Mouse (Mus musculus): ENCODE measurements around the gene Adh1.

The Adh1 gene

DNA sequence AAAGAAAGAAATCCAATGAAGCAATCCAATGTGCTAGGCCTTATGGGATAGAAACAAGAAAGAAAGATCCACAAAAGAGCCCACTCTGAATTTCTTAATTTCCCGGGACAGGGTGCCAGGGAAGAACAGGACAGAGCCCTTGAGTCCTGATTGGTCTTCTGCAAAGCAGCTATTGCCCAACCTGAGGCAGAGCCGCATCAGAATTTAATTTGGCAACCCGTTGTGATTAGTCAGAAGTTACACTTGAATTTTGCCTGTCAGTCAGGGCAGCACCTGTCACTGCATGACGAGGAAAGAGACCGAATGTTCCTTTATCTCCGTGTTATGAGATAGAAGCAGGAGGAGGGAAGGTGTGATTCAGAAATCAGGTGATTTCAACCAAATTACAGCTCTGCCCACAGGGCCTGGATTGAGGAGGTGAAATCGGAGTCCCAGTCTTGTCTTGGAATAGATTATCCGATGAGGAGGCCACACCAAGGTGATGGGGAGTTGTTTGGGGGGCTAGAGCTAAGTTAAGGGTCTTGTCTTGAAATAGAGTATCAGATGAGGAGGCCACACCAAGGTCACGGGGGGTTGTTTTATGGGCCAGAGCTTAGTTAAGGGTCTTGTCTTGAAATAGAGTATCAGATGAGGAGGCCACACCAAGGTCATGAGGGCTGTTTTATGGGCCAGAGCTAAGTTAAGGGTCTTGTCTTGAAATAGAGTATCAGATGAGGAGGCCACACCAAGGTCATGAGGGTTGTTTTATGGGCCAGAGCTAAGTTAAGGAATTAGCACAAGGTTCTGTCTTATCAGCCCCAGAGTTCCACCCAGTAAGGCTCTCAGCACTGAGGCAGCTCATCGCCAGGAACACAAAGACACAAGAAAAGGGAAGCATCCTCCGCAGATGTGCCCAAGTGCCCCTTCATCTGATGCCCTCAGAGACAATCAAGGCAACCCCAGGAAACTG lies at the start of gene Adh1:
Gene Adh1, plus strand, starts transcription at position 271 of the 949 bp plus-strand sequence.
- TF ChIP-seq GATA4 (IDR thresholded peaks at IDR 0.05; ENCODE audit: insufficient replicate concordance, low read length): no peak; the same call in 1 of the 2 replicates

DNA sequence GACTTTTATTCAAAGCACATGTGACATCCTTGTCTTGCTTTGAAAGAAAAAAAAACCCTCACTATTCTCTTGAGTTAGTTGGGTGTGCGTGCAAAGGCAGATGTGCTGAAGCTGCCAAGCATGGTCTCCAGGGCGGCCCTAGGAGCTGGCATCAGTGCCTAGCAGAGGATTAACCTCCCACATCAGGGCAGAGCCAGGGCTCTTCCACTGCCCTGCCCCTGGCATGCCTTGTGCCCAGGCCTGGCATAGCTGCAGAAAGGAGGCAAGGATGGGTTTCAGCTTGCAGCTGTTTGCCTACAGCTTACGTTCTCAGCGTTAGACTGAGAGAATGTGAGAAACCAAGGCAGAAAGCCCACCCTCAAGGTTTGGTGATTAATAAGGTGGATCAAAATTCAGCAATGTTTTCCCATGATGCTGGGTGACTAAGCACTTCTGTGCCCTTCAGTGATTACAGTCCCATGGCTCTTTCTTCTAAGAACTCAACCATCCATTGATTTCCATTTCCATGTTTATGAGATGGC lies 48.3 kb upstream of the Adh1 start:
- TF ChIP-seq GATA4 (IDR thresholded peaks at IDR 0.05; ENCODE audit: insufficient replicate concordance, low read length): no peak

DNA sequence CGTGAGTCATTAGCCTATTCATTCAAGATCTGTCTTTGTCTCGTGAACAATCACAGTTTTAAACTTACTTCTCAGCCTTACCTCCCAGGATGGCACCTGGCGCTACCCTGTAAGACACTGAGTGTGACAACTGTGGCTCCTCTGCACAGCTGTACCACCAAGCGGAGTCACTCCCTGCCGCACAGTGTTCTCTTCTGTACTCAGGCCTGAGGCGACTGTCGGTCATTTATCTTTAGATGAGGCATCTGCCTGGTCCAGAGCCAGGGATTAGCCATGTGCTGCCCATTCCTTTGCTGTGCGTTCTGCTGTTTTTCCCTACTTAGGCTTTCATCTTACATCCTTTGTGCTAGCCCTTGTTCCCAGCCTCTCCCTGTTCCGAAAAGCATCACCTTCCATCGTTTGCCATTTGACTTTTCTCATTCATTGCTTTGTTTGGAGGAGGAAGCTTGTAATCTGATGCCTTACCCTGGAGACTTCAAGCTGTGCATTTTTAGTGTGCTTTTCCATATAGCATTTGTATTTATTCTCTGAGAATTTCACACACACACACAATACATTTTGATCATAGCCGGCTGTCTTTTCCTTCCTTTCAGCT lies 45.3 kb upstream of the Adh1 start:
- no peak for TF ChIP-seq GATA4 (IDR thresholded peaks at IDR 0.05; ENCODE audit: insufficient replicate concordance, low read length)

DNA sequence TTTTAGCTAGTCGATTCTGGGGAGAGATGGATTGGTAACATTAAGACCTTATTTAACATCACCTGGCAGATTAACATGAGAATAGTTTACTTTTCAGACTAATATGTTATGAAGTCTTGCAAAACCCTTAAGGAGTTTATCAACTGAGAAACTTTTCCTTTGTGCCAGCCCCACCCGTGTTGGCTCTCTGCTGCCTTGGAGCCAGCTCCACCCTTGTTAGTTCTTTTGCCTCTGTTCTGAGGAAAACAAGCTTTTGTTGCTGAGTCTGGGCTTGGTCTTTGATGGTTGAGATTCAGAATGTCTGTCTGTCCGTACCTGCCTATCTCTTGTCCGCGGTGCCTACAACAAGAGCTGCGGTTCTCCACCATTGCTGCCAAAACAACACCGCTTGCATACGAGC lies 44.7 kb upstream of the Adh1 start:
- TF ChIP-seq GATA4 (IDR thresholded peaks at IDR 0.05; ENCODE audit: insufficient replicate concordance, low read length): no peak

DNA sequence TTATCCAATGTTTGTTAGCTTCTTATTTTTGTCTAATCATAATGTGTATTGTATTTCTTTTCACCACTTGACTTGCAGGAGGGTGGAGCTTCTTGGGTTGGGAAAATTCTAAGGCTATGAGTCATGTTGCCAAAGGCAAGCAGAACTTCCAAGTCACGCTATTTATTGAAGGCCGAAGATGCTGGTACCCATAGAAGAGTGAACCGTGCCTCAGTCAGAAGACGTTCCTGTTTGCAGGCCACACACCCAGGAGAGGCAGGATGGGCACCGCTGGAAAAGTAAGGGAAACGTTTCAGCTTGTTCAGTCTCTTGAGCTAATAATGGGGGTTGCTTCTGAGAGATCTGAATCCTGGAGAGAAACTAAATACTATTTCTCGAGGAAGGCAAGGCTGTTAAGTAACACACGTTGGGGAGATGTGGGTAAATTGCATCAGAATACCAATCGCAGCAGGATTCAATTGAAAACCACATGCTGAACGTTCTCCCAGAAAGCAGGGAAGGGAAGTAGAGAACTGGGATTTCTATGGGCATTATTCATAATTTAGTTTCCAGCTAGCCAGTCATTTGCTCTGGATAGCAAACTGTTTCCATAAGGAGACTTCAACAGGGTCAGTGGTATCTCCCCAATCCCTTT lies 43.0 kb upstream of the Adh1 start, which contains the start of gene Adh7:
Gene Adh7, plus strand, starts transcription at position 130 of the 634 bp plus-strand sequence.
- no peak for TF ChIP-seq GATA4 (IDR thresholded peaks at IDR 0.05; ENCODE audit: insufficient replicate concordance, low read length)

DNA sequence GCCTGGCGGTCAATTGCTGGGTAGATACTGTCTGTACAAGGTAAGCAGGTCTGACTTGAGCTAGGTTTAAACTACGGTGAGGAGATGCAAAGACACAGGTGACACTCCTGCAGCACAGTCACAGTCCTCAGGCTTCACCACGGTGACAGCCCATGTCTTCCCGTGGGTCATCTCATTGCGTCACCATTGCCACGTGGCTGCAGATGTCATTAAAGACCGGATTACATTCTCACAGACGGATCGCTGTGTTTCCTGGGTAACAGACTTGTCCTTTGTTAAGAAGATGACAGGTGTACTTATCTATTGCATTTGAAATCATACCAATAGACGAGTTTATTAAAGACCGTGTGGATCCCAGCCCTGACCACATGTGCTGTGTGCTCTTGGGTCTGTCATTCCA lies 39.7 kb upstream of the Adh1 start:
- no peak for TF ChIP-seq GATA4 (IDR thresholded peaks at IDR 0.05; ENCODE audit: insufficient replicate concordance, low read length)

DNA sequence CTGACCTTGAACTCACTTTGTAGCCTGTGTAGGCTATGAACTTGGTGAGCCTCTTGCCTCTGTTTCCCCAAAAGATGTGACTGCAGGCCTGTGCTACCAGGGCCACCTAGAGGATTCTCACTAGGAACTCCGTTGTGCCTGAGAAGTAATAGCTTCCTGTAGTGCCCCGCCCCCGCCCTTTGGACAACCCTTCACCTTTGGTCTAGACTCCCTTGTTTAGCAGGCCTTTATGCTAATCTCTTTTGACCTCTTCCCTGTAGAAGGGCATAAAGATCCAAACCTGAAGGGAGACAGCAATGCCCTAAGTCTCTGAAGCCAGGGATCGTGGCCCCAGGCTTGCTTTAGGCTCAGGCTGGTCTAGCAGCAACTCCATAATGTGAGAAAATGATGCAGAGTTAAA lies 38.3 kb upstream of the Adh1 start:
- TF ChIP-seq GATA4 (IDR thresholded peaks at IDR 0.05; ENCODE audit: insufficient replicate concordance, low read length): no peak

DNA sequence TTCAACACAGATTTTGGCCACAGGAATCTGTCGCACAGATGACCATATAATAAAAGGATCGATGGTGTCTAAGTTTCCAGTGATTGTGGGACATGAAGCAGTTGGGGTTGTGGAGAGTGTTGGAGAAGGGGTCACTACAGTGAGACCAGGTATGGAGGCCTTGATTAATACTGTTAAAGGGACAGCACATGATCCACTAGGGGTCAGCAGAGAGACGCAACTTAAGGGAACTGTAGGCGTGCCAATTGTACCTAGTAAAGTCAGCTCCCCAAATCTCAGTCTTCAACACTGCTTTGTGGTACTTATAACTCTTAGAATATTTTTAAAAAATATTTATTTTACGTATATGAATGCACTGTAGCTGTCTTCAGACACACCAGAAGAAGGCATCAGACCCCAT lies 37.8 kb upstream of the Adh1 start:
- no peak for TF ChIP-seq GATA4 (IDR thresholded peaks at IDR 0.05; ENCODE audit: insufficient replicate concordance, low read length)

DNA sequence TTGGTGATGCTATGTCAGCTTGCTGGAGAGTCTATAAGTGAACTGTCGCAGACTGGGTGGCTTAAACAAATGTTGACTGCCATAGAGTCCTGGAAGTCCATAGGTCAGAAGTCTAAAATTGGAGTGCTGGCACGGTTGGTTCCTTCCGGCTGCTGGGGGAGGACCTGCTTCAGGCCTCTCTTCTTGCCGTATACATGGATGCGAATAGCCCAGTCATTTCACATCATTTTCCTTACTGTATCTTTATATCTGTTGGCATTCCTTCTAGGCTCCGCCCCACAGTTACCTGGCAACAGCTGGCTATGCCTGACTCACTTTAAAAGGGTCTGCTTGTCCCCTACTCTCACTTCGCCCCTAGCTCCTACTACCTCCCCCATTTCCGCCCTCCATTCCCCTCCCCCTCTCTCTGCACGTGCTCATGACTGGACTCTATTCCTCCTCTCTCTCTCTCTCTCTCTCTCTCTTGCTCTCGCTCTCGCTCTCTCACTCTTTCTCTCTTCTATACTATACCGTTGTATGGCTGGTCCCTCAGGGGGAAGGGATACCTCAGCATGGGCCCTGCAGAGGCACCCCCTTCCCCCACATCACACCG lies 36.3 kb upstream of the Adh1 start:
- TF ChIP-seq GATA4 (IDR thresholded peaks at IDR 0.05; ENCODE audit: insufficient replicate concordance, low read length): no peak

DNA sequence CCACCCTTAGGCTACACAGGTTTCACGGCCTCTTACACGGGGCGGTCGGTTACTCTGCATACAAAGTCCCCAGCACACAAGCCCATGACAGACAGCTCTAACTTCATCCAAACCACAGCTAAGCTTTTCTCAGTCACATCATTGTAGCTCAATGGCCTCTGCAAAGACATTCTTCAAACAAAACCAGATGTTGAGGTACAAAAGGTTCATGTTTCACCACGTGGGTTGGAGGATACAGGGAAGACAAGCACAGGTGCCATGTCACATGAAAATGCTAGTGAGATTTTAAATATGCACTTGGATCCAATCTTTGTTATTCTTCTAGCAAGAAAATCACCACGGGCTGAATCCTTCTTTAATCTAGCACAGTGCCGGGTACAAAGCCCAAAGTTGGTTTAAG lies 35.5 kb upstream of the Adh1 start:
- TF ChIP-seq GATA4 (IDR thresholded peaks at IDR 0.05; ENCODE audit: insufficient replicate concordance, low read length): no peak

DNA sequence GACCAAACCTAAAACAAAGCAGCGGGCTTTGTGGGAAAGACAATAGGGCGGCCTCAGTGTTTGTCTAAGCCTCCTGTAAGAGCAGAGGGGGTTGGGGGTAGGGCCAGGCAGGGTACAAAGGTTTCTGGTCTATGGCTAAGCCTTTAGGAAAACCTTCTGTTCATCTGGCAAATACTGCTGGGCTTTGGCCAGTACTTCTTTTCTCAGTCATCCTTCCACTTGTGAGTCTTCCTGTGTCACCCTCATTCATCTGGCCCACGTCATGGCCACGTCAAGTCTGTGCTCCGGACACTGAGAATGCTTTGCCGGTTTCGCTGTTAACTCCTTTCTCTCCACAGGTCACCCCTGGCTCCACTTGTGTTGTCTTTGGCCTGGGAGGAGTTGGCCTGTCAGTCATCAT lies 34.9 kb upstream of the Adh1 start:
- TF ChIP-seq GATA4 (IDR thresholded peaks at IDR 0.05; ENCODE audit: insufficient replicate concordance, low read length): no peak

DNA sequence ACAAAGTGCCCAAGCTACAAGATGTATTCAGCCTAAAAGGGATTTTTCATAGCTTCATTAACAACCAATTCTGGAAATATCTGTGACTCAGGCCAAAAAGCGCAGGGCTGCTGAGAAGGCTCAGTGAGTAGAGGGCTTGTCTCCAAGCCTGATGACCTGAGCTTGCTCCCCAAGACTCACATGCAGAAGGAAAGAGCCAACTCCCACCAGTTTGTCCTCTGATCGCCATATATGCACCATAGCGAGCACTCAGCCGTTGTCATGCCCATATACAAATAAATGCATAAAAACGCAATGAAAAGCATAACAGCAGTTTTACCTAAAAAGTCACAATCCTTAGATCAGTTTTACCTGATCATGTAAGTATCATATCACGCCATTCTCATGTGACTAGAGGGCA lies 34.3 kb upstream of the Adh1 start:
- no peak for TF ChIP-seq GATA4 (IDR thresholded peaks at IDR 0.05; ENCODE audit: insufficient replicate concordance, low read length)

DNA sequence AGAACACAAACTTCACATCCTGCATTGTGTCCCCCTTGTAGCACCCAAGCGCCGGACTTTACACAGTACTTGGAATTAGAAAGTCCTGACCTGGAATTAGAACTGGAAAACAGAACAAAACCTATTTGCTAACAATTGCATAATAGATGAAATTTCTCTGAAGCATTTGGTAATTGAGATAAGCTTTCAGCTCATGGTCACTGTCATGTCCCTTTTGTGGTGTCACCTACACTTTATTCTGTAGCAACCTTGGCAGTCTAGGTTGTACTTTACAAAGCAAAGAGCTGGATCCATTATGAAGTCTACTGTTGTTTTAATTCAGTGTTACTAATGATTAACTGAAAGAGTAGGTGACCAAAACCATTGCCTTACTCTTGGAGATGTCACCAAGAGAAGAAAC lies 33.7 kb upstream of the Adh1 start:
- peak; percentile 91 for TF ChIP-seq GATA4 (IDR thresholded peaks at IDR 0.05; ENCODE audit: insufficient replicate concordance, low read length)

DNA sequence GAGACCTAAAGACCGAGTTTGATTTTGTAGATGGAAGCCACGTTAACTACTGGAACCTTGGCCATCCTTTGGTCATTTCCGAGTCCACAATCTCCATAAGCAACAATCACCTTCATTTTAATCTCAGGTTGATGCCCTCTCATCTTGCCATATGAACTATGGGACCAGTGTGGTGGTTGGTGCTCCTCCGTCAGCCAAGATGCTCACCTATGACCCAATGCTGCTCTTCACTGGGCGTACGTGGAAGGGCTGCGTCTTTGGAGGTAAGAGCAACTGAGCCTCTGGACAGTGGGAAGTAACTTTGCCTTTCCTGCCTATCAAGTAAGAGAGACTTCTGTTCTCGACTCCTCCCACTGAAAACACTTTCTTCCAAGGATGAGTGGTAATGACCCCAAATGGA lies 33.0 kb upstream of the Adh1 start:
- TF ChIP-seq GATA4 (IDR thresholded peaks at IDR 0.05; ENCODE audit: insufficient replicate concordance, low read length): no peak

DNA sequence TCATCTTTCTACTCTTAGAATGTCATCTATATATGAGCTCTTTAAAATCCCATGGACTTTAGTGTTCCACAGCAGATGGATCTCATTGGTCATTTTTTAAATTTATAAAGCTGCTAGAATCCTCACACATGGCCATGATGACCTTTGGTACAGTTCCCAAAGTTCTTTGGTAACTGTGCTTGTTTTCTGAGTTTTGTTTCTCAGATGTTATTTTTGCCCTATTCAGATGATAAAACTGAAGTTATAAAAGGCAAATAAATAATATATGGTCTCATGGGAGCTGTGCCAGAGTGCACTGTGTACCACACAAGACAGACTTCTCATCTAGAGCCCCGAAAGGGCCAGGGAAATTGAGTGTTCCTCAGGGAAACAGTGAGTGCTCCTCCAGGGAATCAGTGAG lies 31.3 kb upstream of the Adh1 start:
- TF ChIP-seq GATA4 (IDR thresholded peaks at IDR 0.05; ENCODE audit: insufficient replicate concordance, low read length): no peak

Measured in liver, adult (tissue).